Mouse (Mus musculus) midbrain, embryonic 16.5 days (tissue): ENCODE results near the gene Rasa2. TPM values are rescaled to one million over a fixed set of nuclear protein-coding genes. Genes with fewer than 3 reads are reported as not detected.
"Not testable (repeated sequence)": the region's sequence is repeated elsewhere in the genome, so short reads cannot be mapped to it uniquely, and the experiment has no call there.

Experiments
- ATAC-seq: fragments of 200-750 bp; cut with Nextera tagmentation; 2 replicates; pipeline ENCODE4 v1.8.0; 2017; ENCODE audit warnings: moderate TSS enrichment
- H3K27ac ChIP-seq: fragments of 300-500 bp; sonication (generic); 2 replicates; pipeline ENCODE4 v1.5.1; 2014; ENCODE audit warnings: mild to moderate bottlenecking, low read length, mixed read lengths
- H3K27me3 ChIP-seq: fragments of 300-500 bp; sonication (generic); 2 replicates; pipeline ENCODE4 v1.6.1; 2014; ENCODE audit warnings: low read depth, low read length, mixed read lengths; ENCODE audit not compliant: control insufficient read depth, insufficient read depth
- H3K36me3 ChIP-seq: fragments of 300-500 bp; sonication (generic); 2 replicates; pipeline ENCODE4 v1.6.1; 2014; ENCODE audit warnings: mild to moderate bottlenecking, low read length, moderate library complexity, mixed read lengths; ENCODE audit not compliant: control insufficient read depth, insufficient read depth
- H3K4me1 ChIP-seq: fragments of 300-500 bp; sonication (generic); 2 replicates; pipeline ENCODE4 v1.6.1; 2014; ENCODE audit warnings: mild to moderate bottlenecking, low read length, mixed read lengths; ENCODE audit not compliant: control insufficient read depth, insufficient read depth
- H3K4me2 ChIP-seq: fragments of 300-500 bp; sonication (generic); 2 replicates; pipeline ENCODE4 v1.6.1; 2014; ENCODE audit warnings: mild to moderate bottlenecking, low read length, mixed read lengths
- H3K4me3 ChIP-seq: fragments of 300-500 bp; sonication (generic); 2 replicates; pipeline ENCODE4 v1.5.1; 2014; ENCODE audit warnings: low read depth, mild to moderate bottlenecking, low read length, moderate library complexity, mixed read lengths
- H3K9ac ChIP-seq: fragments of 300-500 bp; sonication (generic); 2 replicates; pipeline ENCODE4 v1.6.1; 2014; ENCODE audit warnings: low read depth, low read length, mixed read lengths
- H3K9me3 ChIP-seq: fragments of 300-500 bp; sonication (generic); replicated peaks from 2 replicates; pipeline ENCODE4 v1.6.1; 2014; ENCODE audit warnings: mild to moderate bottlenecking, low read length, mixed read lengths; ENCODE audit not compliant: control insufficient read depth, poor library complexity, severe bottlenecking
- WGBS: fragments of 180-500 bp; shearing (Covaris S2); extraction: QIAGEN DNeasy Blood & Tissue Kit; methylation state at CpG from one replicate; pipeline ENCODE4 v1.1.7; 2014; 5-methylcytosine and 5-hydroxymethylcytosine counted together
- polyA plus RNA-seq: library from polyadenylated mRNA; unstranded; fragments of >200 nt; fragmentation: Nextera tagmentation; extraction: Ambion mirVana; gene quantifications from 2 replicates; pipeline ENCODE4 v1.2.1, GENCODE M21; 2015

Rasa2 gene
- polyA plus RNA-seq, 1 experiment from 2014 or later, result 18.2 TPM

GRCm38 (mm10) chr9:96558594-96558993 lies 72.8 kb downstream of the Rasa2 start:
- WGBS, result 55% methylated on average over 1 of the region's 1 CpGs
- ATAC-seq, result no peak

GRCm38 (mm10) chr9:96554095-96554494 lies 77.3 kb downstream of the Rasa2 start:
- 94% methylated on average over 1 of the region's 1 CpGs for WGBS
- peaks cover 15% of the 10 kb centered on the region for H3K36me3 ChIP-seq
- ATAC-seq, result no peak

More at GRCm38 (mm10) chr9:96558594-96558993, 72.8 kb downstream of the Rasa2 start:
- no peaks in the 10 kb centered on the region for H3K9me3 ChIP-seq
- no peak overlapping the region for H3K4me2 ChIP-seq
- H3K9ac ChIP-seq, result no peak overlapping the region
- no peaks in the 10 kb centered on the region for H3K4me1 ChIP-seq
- peaks cover 17% of the 10 kb centered on the region for H3K36me3 ChIP-seq
- H3K27me3 ChIP-seq, result no peaks in the 10 kb centered on the region
- no peak overlapping the region for H3K4me3 ChIP-seq
- no peak overlapping the region for H3K27ac ChIP-seq

GRCm38 (mm10) chr9:96545410-96545809 lies 86.0 kb downstream of the Rasa2 start:
- 92% methylated on average over 13 of the region's 13 CpGs for WGBS
- Histone ChIP-seq H3K4me2 (no peak overlapping the region), H3K9ac (no peak overlapping the region), H3K27me3 (no peaks in the 10 kb centered on the region), H3K4me3 (no peak overlapping the region), H3K27ac (no peak overlapping the region), H3K4me1 (peaks cover 4% of the 10 kb centered on the region), H3K9me3 (no peaks in the 10 kb centered on the region), H3K36me3 (peaks cover 8% of the 10 kb centered on the region; the same call in 1 of the 2 replicates)
- ATAC-seq, result no peak

More at GRCm38 (mm10) chr9:96554095-96554494, 77.3 kb downstream of the Rasa2 start:
- no peak overlapping the region for H3K9ac ChIP-seq
- H3K4me1 ChIP-seq, result no peaks in the 10 kb centered on the region
- no peak overlapping the region for H3K4me3 ChIP-seq
- no peaks in the 10 kb centered on the region for H3K9me3 ChIP-seq
- H3K27me3 ChIP-seq, result no peaks in the 10 kb centered on the region
- H3K4me2 ChIP-seq, result no peak overlapping the region
- no peak overlapping the region for H3K27ac ChIP-seq

- 22% methylated on average over 27 of the region's 27 CpGs for WGBS
- peaks cover 4% of the 10 kb centered on the region for H3K4me1 ChIP-seq
- peak overlapping the region; percentile 12; the same call in 1 of the 2 replicates for H3K9ac ChIP-seq
- no peaks in the 10 kb centered on the region for H3K27me3 ChIP-seq
- H3K4me2 ChIP-seq, result peak overlapping the region; percentile 47
- H3K4me3 ChIP-seq, result peak overlapping the region; percentile 21
- ATAC-seq, result peak; percentile 95
- H3K27ac ChIP-seq, result peak overlapping the region; percentile 43; the same call in 1 of the 2 replicates
- peaks cover 8% of the 10 kb centered on the region; the same call in 1 of the 2 replicates for H3K36me3 ChIP-seq
- no peaks in the 10 kb centered on the region for H3K9me3 ChIP-seq
These were observed 87.5 kb downstream of the Rasa2 start for GRCm38 (mm10) chr9:96543643-96544640.

GRCm38 (mm10) chr9:96538916-96539315 lies 92.5 kb downstream of the Rasa2 start:
- Histone ChIP-seq H3K9me3 (no peaks in the 10 kb centered on the region), H3K27ac (no peak overlapping the region), H3K9ac (no peak overlapping the region), H3K36me3 (peaks cover 2% of the 10 kb centered on the region; the same call in 1 of the 2 replicates), H3K27me3 (no peaks in the 10 kb centered on the region), H3K4me2 (no peak overlapping the region), H3K4me1 (peaks cover 3% of the 10 kb centered on the region), H3K4me3 (no peak overlapping the region)
- WGBS, result 66% methylated on average over 10 of the region's 10 CpGs
- no peak for ATAC-seq

GRCm38 (mm10) chr9:96537615-96537919 lies 93.8 kb downstream of the Rasa2 start:
- ATAC-seq, result peak; percentile 33; the same call in 1 of the 2 replicates
- H3K36me3 ChIP-seq, result peaks cover 2% of the 10 kb centered on the region; the same call in 1 of the 2 replicates
- H3K27ac ChIP-seq, result no peak overlapping the region
- 0 out of 2 replicates have a peak, but pooled peaks cover 3% of the 10 kb centered on the region for H3K4me1 ChIP-seq
- H3K27me3 ChIP-seq, result no peaks in the 10 kb centered on the region
- no peak overlapping the region for H3K9ac ChIP-seq
- no peak overlapping the region for H3K4me3 ChIP-seq
- no peak overlapping the region for H3K4me2 ChIP-seq
- WGBS, result 88% methylated on average over 6 of the region's 6 CpGs
- H3K9me3 ChIP-seq, result no peaks in the 10 kb centered on the region

- Histone ChIP-seq H3K27ac (no peak overlapping the region), H3K4me2 (peak overlapping the region; percentile 60), H3K4me1 (0 out of 2 replicates have a peak, but pooled peaks cover 3% of the 10 kb centered on the region), H3K4me3 (peak overlapping the region; percentile 34), H3K9me3 (no peaks in the 10 kb centered on the region), H3K9ac (peak overlapping the region; percentile 59), H3K36me3 (peaks cover 2% of the 10 kb centered on the region; the same call in 1 of the 2 replicates), H3K27me3 (no peaks in the 10 kb centered on the region)
- peak; percentile 79 for ATAC-seq
- 39% methylated on average over 36 of the region's 37 CpGs for WGBS
These were observed 94.4 kb downstream of the Rasa2 start for GRCm38 (mm10) chr9:96536895-96537614.

- not testable (repeated sequence) for H3K9me3 ChIP-seq, H3K4me1 ChIP-seq, H3K4me3 ChIP-seq, H3K36me3 ChIP-seq, H3K4me2 ChIP-seq, H3K9ac ChIP-seq, ATAC-seq, H3K27ac ChIP-seq, H3K27me3 ChIP-seq
- 92% methylated on average over 3 of the region's 4 CpGs for WGBS
These were observed 95.3 kb downstream of the Rasa2 start for GRCm38 (mm10) chr9:96536093-96536492.
